Mouse (Mus musculus): Measurements from ENCODE around the gene Repin1. TPM values are rescaled to one million over a fixed set of nuclear protein-coding genes. Genes with fewer than 3 reads are reported as not detected.

The Repin1 gene
- polyA plus RNA-seq (2015; fragmentation: Nextera tagmentation; extraction: Ambion mirVana), result 23.6 and 24.9 TPM in 2 replicates

DNA sequence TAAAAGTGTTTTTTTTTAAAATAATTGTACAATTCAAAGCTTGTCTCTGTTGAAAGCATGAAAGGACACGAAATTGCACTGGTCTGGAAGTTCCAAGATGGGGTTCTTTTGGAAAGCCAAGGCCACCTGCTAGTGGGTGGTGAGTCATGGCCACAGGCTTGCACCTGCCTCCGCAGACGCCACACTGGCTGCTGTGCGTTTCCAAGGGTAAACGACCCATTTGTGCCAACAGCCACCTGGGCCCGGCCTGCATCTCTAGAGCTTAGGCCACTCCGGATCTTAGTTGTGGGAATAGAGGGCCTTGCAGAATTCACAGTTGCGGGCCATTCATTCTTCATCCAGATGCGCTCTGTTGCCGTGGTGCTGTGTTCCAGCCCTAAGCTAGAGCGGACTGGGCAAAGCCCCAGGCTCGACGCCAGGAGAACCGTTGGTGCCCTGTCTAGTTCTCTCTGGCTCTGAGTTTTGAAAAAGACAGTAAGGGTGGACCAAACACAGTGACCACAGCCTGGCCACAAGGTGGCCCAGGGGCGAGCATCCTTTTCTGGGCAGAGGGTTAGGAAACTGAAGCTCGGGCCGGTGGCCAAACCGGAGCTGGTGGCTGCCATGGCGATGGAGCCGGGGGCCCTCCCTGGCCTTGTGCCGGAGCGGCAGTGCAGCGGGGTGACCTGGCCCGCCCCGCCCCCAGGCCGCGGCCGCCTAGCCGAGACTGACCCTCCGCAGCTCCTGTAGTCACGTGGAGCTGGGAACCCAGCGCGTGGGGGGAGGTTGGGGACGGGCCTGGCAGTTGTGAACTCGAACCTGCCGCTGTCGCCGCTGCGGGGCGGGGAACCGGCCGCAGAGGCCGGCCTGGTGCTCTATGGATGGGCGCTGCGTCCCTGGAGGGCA lies at the start of gene Repin1, which contains the start of gene Gm44965:
Gene Repin1 (plus strand): TSS at position 726 of the 885 bp plus-strand sequence.
Gene Gm44965 (plus strand): TSS at position 784 of the 885 bp plus-strand sequence.
- WGBS, result 6% methylated on average over 45 of the region's 45 CpGs
- peak within 1 kb of the TSS; percentile 89 for H3K4me2 ChIP-seq (replicated peaks)
- ATAC-seq, result peak; percentile 94
- peaks cover 12% of the 10 kb centered on the region for H3K4me1 ChIP-seq (replicated peaks)
- peaks cover 16% of the 10 kb centered on the region for H3K9me3 ChIP-seq
- peaks cover 32% of the 10 kb centered on the region for H3K36me3 ChIP-seq
- H3K27ac ChIP-seq, result peak within 1 kb of the TSS; percentile 86
- H3K4me3 ChIP-seq (replicated peaks), result peak within 1 kb of the TSS; percentile 91
- peak within 1 kb of the TSS; percentile 88 for H3K9ac ChIP-seq
- H3K27me3 ChIP-seq (replicated peaks), result no peaks in the 10 kb centered on the region

GRCm38 (mm10) chr6:48545251-48545650 lies 48.4 kb upstream of the Repin1 start:
- Histone ChIP-seq H3K27ac (no peak overlapping the region), H3K27me3 (replicated peaks) (no peaks in the 10 kb centered on the region), H3K36me3 (no peaks in the 10 kb centered on the region), H3K4me3 (replicated peaks) (no peak overlapping the region), H3K4me2 (replicated peaks) (no peak overlapping the region), H3K4me1 (replicated peaks) (peaks cover 4% of the 10 kb centered on the region; the same call in 1 of the 2 replicates), H3K9ac (no peak overlapping the region), H3K9me3 (no peaks in the 10 kb centered on the region)
- no peak for ATAC-seq
- WGBS, result 72% methylated on average over 5 of the region's 5 CpGs

GRCm38 (mm10) chr6:48546271-48546670 lies 47.4 kb upstream of the Repin1 start:
- WGBS, result 70% methylated on average over 1 of the region's 1 CpGs
- no peaks in the 10 kb centered on the region for H3K36me3 ChIP-seq
- ATAC-seq, result no peak; the same call in 1 of the 2 replicates

DNA sequence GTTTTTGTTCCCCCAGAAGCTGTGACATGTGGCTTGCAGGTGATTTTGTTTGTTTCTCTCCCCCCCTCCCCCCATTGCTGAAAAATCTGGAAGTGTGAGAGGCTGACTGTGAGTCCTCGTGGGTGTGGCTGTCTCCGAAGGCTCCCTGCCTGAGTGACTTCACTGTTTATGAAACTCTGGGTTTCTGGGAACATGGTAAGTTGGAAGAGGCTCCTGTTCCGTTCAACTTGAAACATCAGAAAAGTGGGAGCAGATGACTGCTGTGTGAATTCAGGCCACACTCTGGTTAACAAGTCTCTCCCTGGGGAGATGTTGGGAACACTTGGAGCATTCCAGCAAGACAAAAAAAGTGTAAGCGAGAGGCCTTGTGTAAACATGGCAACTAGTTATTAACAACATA lies 46.8 kb upstream of the Repin1 start:
- Histone ChIP-seq H3K4me1 (replicated peaks) (peaks cover 4% of the 10 kb centered on the region; the same call in 1 of the 2 replicates), H3K4me2 (replicated peaks) (no peak overlapping the region), H3K9ac (no peak overlapping the region), H3K27me3 (replicated peaks) (no peaks in the 10 kb centered on the region), H3K9me3 (no peaks in the 10 kb centered on the region), H3K27ac (no peak overlapping the region), H3K36me3 (no peaks in the 10 kb centered on the region), H3K4me3 (replicated peaks) (no peak overlapping the region)
- ATAC-seq, result no peak
- WGBS, result 50% methylated on average over 4 of the region's 4 CpGs

More at GRCm38 (mm10) chr6:48546271-48546670, 47.4 kb upstream of the Repin1 start:
- Histone ChIP-seq H3K27me3 (replicated peaks) (no peaks in the 10 kb centered on the region), H3K9ac (no peak overlapping the region), H3K9me3 (no peaks in the 10 kb centered on the region), H3K4me1 (replicated peaks) (peaks cover 4% of the 10 kb centered on the region; the same call in 1 of the 2 replicates), H3K4me2 (replicated peaks) (no peak overlapping the region), H3K27ac (no peak overlapping the region), H3K4me3 (replicated peaks) (no peak overlapping the region)

DNA sequence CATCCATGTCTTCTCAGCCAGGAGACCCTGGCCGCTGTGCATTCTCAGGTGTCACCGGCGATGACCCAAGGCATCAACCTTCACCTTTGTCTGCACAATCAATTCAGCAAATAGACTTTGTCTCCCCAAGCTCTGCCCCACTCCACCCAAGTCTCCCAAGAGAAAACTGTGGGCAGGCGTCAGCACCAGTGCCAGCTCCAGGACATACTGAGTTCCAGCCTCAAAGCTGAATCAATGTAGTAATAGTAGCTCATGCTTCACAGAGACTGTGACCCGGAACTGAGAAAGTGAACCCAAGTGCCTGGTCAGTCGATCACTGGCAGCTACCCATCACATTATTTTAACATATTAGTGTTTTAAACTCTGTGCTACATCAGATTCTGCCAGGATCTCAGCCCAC lies 45.4 kb upstream of the Repin1 start:
- Histone ChIP-seq H3K9ac (no peak overlapping the region), H3K4me1 (replicated peaks) (no peaks in the 10 kb centered on the region), H3K27ac (no peak overlapping the region), H3K27me3 (replicated peaks) (no peaks in the 10 kb centered on the region), H3K4me2 (replicated peaks) (no peak overlapping the region), H3K4me3 (replicated peaks) (no peak overlapping the region), H3K9me3 (no peaks in the 10 kb centered on the region), H3K36me3 (no peaks in the 10 kb centered on the region)
- 79% methylated on average over 6 of the region's 6 CpGs for WGBS
- ATAC-seq, result no peak

- H3K36me3 ChIP-seq, result no peaks in the 10 kb centered on the region
- ATAC-seq, result no peak
- no peak overlapping the region for H3K27ac ChIP-seq
- H3K27me3 ChIP-seq (replicated peaks), result no peaks in the 10 kb centered on the region
- no peak overlapping the region for H3K9ac ChIP-seq
- 0 out of 2 replicates have a peak, but pooled peaks cover 7% of the 10 kb centered on the region for H3K4me1 ChIP-seq (replicated peaks)
- no peak overlapping the region for H3K4me3 ChIP-seq (replicated peaks)
- no peak overlapping the region for H3K4me2 ChIP-seq (replicated peaks)
- 47% methylated on average over 4 of the region's 4 CpGs for WGBS
- no peaks in the 10 kb centered on the region for H3K9me3 ChIP-seq
Observed at GRCm38 (mm10) chr6:48552918-48553317, 40.8 kb upstream of the Repin1 start.

- Histone ChIP-seq H3K9ac (no peak overlapping the region), H3K4me2 (replicated peaks) (peak overlapping the region; percentile 69), H3K4me3 (replicated peaks) (peak overlapping the region; percentile 53; the same call in 1 of the 2 replicates), H3K27ac (peak overlapping the region; percentile 97), H3K36me3 (no peaks in the 10 kb centered on the region), H3K9me3 (no peaks in the 10 kb centered on the region), H3K27me3 (replicated peaks) (no peaks in the 10 kb centered on the region), H3K4me1 (replicated peaks) (0 out of 2 replicates have a peak, but pooled peaks cover 7% of the 10 kb centered on the region)
- ATAC-seq, result no peak
- 85% methylated on average over 4 of the region's 4 CpGs for WGBS
Observed at GRCm38 (mm10) chr6:48553819-48554218, 39.9 kb upstream of the Repin1 start.

GRCm38 (mm10) chr6:48554280-48555103 lies 39.2 kb upstream of the Repin1 start, which contains the start of gene Lrrc61:
Lrrc61 (plus strand) TSS chr6:48554796.
- Histone ChIP-seq H3K4me2 (replicated peaks) (peak within 1 kb of the TSS; percentile 69), H3K27ac (peak within 1 kb of the TSS; percentile 97), H3K9me3 (no peaks in the 10 kb centered on the region), H3K4me3 (replicated peaks) (peak within 1 kb of the TSS; percentile 53), H3K36me3 (no peaks in the 10 kb centered on the region), H3K27me3 (replicated peaks) (no peaks in the 10 kb centered on the region), H3K9ac (peak within 1 kb of the TSS; percentile 54), H3K4me1 (replicated peaks) (0 out of 2 replicates have a peak, but pooled peaks cover 7% of the 10 kb centered on the region)
- ATAC-seq, result peak; percentile 95
- WGBS, result under 1% methylated on average over 39 of the region's 39 CpGs

DNA sequence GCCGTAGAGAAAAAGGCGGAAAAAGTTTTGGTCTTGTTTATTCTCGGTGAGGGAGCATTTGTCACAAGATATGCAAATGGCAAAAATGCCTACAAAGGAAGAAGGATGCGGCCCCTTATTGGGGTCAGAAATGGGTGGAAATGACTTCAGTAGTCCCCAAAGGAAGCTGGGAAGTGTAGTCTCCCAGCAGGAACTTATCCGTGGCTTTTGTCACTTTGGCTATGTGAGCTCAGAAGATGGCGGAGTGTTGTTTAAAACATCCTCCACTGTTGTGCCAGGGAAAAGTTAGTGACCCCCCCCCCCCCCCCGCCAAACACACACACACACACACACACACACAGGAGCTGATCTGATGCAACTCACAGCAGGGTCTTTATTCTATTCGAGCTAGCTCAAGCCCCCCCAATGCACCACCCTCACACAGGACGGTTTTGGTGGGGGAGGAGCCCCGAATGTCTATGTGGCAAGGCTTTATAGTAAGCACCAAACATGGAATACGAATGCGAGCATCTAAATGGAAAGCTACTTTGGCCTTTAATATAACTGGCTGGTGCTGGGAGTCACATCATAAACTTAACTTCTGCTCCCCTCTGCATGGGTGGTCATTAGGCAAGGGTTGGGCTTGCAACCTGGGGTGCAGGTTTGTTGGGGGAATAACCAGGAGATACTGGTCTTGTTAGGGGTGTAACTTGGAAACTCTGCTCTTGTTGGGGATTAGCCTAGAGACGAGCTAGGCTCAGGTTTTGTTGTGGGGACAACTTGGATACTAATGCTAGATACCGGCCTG lies 38.4 kb upstream of the Repin1 start:
- Histone ChIP-seq H3K9ac (peak overlapping the region; percentile 54), H3K4me3 (replicated peaks) (peak overlapping the region; percentile 53), H3K9me3 (no peaks in the 10 kb centered on the region), H3K4me1 (replicated peaks) (0 out of 2 replicates have a peak, but pooled peaks cover 7% of the 10 kb centered on the region), H3K36me3 (no peaks in the 10 kb centered on the region), H3K4me2 (replicated peaks) (peak overlapping the region; percentile 69), H3K27me3 (replicated peaks) (no peaks in the 10 kb centered on the region), H3K27ac (peak overlapping the region; percentile 97)
- WGBS, result 30% methylated on average over 14 of the region's 14 CpGs
- ATAC-seq, result peak; percentile 89

GRCm38 (mm10) chr6:48555956-48556355 lies 37.7 kb upstream of the Repin1 start:
- H3K4me2 ChIP-seq (replicated peaks), result peak overlapping the region; percentile 69
- 81% methylated on average over 3 of the region's 3 CpGs for WGBS
- H3K9me3 ChIP-seq, result no peaks in the 10 kb centered on the region
- no peaks in the 10 kb centered on the region for H3K27me3 ChIP-seq (replicated peaks)
- H3K36me3 ChIP-seq, result no peaks in the 10 kb centered on the region
- H3K27ac ChIP-seq, result no peak overlapping the region
- ATAC-seq, result no peak
- no peak overlapping the region for H3K4me3 ChIP-seq (replicated peaks)
- H3K4me1 ChIP-seq (replicated peaks), result 0 out of 2 replicates have a peak, but pooled peaks cover 7% of the 10 kb centered on the region
- H3K9ac ChIP-seq, result no peak overlapping the region

GRCm38 (mm10) chr6:48565693-48566310 lies 27.9 kb upstream of the Repin1 start:
- Histone ChIP-seq H3K27me3 (replicated peaks) (no peaks in the 10 kb centered on the region), H3K4me1 (replicated peaks) (peaks cover 22% of the 10 kb centered on the region), H3K4me2 (replicated peaks) (no peak overlapping the region), H3K27ac (no peak overlapping the region), H3K4me3 (replicated peaks) (no peak overlapping the region), H3K36me3 (0 out of 2 replicates have a peak, but pooled peaks cover 4% of the 10 kb centered on the region), H3K9ac (no peak overlapping the region), H3K9me3 (no peaks in the 10 kb centered on the region)
- ATAC-seq, result no peak
- WGBS, result 73% methylated on average over 4 of the region's 4 CpGs
